Mouse (Mus musculus): ENCODE measurements around the gene Oasl1.

- TF ChIP-seq TAL1 (IDR thresholded peaks at IDR 0.05; ENCODE audit: low read length) (no peak), GATA1 (IDR thresholded peaks at IDR 0.05; ENCODE audit: low read length) (no peak)
Measured at GRCm38 (mm10) chr5:114945072-114945471, 22.0 kb downstream of the Oasl1 start.
